Mouse (Mus musculus) embryonic facial prominence, embryonic 13.5 days (tissue): ENCODE results near the gene Shb. TPM values are rescaled to one million over a fixed set of nuclear protein-coding genes. Genes with fewer than 3 reads are reported as not detected.
"Not testable (repeated sequence)": the region's sequence is repeated elsewhere in the genome, so short reads cannot be mapped to it uniquely, and the experiment has no call there.

Source experiments
- ATAC-seq: fragments of 200-750 bp; cut with Nextera tagmentation; 2 replicates; pipeline ENCODE4 v1.8.0; 2017; ENCODE audit warnings: low read depth; ENCODE audit not compliant: insufficient number of reproducible peaks, insufficient read depth, low FRiP score, low TSS enrichment
- H3K27ac ChIP-seq: fragments of 300-500 bp; sonication (generic); 2 replicates; pipeline ENCODE4 v1.5.1; 2015; ENCODE audit warnings: moderate library complexity, mild to moderate bottlenecking, inconsistent platforms
- H3K27me3 ChIP-seq: fragments of 300-500 bp; sonication (generic); 2 replicates; pipeline ENCODE4 v1.6.1; 2015; ENCODE audit warnings: mild to moderate bottlenecking, inconsistent platforms
- H3K36me3 ChIP-seq: fragments of 300-500 bp; sonication (generic); 2 replicates; pipeline ENCODE4 v1.6.1; 2015; ENCODE audit warnings: mild to moderate bottlenecking, inconsistent platforms
- H3K4me1 ChIP-seq: fragments of 300-500 bp; sonication (generic); 2 replicates; pipeline ENCODE4 v1.6.1; 2015; ENCODE audit warnings: inconsistent platforms
- H3K4me2 ChIP-seq: fragments of 300-500 bp; sonication (generic); 2 replicates; pipeline ENCODE4 v1.6.1; 2015; ENCODE audit warnings: moderate library complexity, mild to moderate bottlenecking, inconsistent platforms
- H3K4me3 ChIP-seq: fragments of 300-500 bp; sonication (generic); 2 replicates; pipeline ENCODE4 v1.5.1; 2015; ENCODE audit warnings: mild to moderate bottlenecking, inconsistent platforms
- H3K9ac ChIP-seq: fragments of 300-500 bp; sonication (generic); 2 replicates; pipeline ENCODE4 v1.6.1; 2015; ENCODE audit warnings: mild to moderate bottlenecking, inconsistent platforms
- H3K9me3 ChIP-seq: fragments of 300-500 bp; sonication (generic); 2 replicates; pipeline ENCODE4 v1.6.1; 2016; ENCODE audit warnings: inconsistent platforms
- WGBS: fragments of 180-500 bp; shearing (Covaris S2); methylation state at CpG from one replicate; pipeline ENCODE4 v1.1.7; 2015; ENCODE audit warnings: mixed read lengths; 5-methylcytosine and 5-hydroxymethylcytosine counted together
- microRNA-seq: library from miRNA; unstranded; fragments of <30 nt; microRNA quantifications from one replicate; pipeline ENCODE4, GENCODE M21; 2016
- polyA plus RNA-seq: library from polyadenylated mRNA; unstranded; fragments of >200 nt; fragmentation: Nextera tagmentation; extraction: Ambion mirVana; gene quantifications from 2 replicates; pipeline ENCODE4 v1.2.1, GENCODE M21; 2015

Gene Shb
- polyA plus RNA-seq, 1 experiment from 2014 or later = 3.8 TPM

- H3K9me3 ChIP-seq, H3K27ac ChIP-seq, H3K4me1 ChIP-seq, H3K4me3 ChIP-seq, H3K27me3 ChIP-seq, H3K4me2 ChIP-seq, ATAC-seq, H3K9ac ChIP-seq: not testable (repeated sequence)
- H3K36me3 ChIP-seq = peaks cover 21% of the 10 kb centered on the region
- 88% methylated on average over 10 of the region's 10 CpGs for WGBS
These were observed 151.2 kb downstream of the Shb start for GRCm38 (mm10) chr4:45380903-45381580.

- Histone ChIP-seq H3K4me3 (no peak overlapping the region), H3K27me3 (no peaks in the 10 kb centered on the region), H3K9ac (no peak overlapping the region), H3K4me2 (no peak overlapping the region), H3K4me1 (no peaks in the 10 kb centered on the region), H3K9me3 (no peaks in the 10 kb centered on the region), H3K36me3 (peaks cover 63% of the 10 kb centered on the region), H3K27ac (no peak overlapping the region)
- WGBS = 89% methylated on average over 4 of the region's 4 CpGs
- ATAC-seq = no peak
These were observed 155.7 kb downstream of the Shb start for GRCm38 (mm10) chr4:45376573-45376972.

- no peaks in the 10 kb centered on the region for H3K9me3 ChIP-seq
- no peak overlapping the region for H3K27ac ChIP-seq
- no peak overlapping the region for H3K4me2 ChIP-seq
- H3K9ac ChIP-seq = no peak overlapping the region
- H3K27me3 ChIP-seq = no peaks in the 10 kb centered on the region
- no peak overlapping the region for H3K4me3 ChIP-seq
- 93% methylated on average over 5 of the region's 5 CpGs for WGBS
- peaks cover 75% of the 10 kb centered on the region for H3K36me3 ChIP-seq
- H3K4me1 ChIP-seq = no peaks in the 10 kb centered on the region
- ATAC-seq = no peak
These were observed 157.4 kb downstream of the Shb start for GRCm38 (mm10) chr4:45374879-45375278.

Small RNA genes within 50 kb of the gene (microRNA-seq; reads per million reads assigned to microRNA genes)
- gene Gm22518 (not detected), gene Gm25692 (not detected)

Other genes starting within 250 kb of the Shb start
- gene Trmt10b, start 235.3 kb downstream of the Shb start, polyA plus RNA-seq = 17.8 and 19.9 TPM in 2 replicates
- gene Dcaf10, start 190.4 kb downstream of the Shb start, polyA plus RNA-seq = 12.4 and 12.5 TPM in 2 replicates
- gene Exosc3, start 189.7 kb downstream of the Shb start, polyA plus RNA-seq = 79.7 and 83.0 TPM in 2 replicates
- gene Slc25a51, start 123.7 kb downstream of the Shb start, polyA plus RNA-seq = 62.1 and 62.2 TPM in 2 replicates